Mouse (Mus musculus) spleen, postnatal 14 days (tissue): ENCODE data around the gene Marcksl1.
"Not testable (repeated sequence)": the region's sequence is repeated elsewhere in the genome, so short reads cannot be mapped to it uniquely, and the experiment has no call there.

Source experiments
- DNase-seq, 2 experiments: peaks; one replicate each; pipeline ENCODE4 v3.0.0; 2021 to 2022; ENCODE audit warnings: low spot score in 2 of 2

Gene Marcksl1

GRCm38 (mm10) chr4:129510723-129511412 is 2.5 kb upstream of the Marcksl1 start:
- DNase-seq, result no peak

GRCm38 (mm10) chr4:129511413-129512096 is 1.8 kb upstream of the Marcksl1 start:
- no peak for DNase-seq

- DNase-seq, result no peak
Measured at GRCm38 (mm10) chr4:129513891-129514290, 510 bp downstream of the Marcksl1 start.

GRCm38 (mm10) chr4:129514300-129514898 is 1.0 kb downstream of the Marcksl1 start:
- DNase-seq, result peak; percentile 50 to 69

- no peak for DNase-seq
Measured at GRCm38 (mm10) chr4:129516925-129517324, 3.5 kb downstream of the Marcksl1 start.

- DNase-seq, result no peak
Measured at GRCm38 (mm10) chr4:129518519-129518918, 5.1 kb downstream of the Marcksl1 start.

- DNase-seq, result no peak
Measured at GRCm38 (mm10) chr4:129525338-129525737, 12.0 kb downstream of the Marcksl1 start.

GRCm38 (mm10) chr4:129525889-129526288 is 12.5 kb downstream of the Marcksl1 start:
- DNase-seq, result no peak

GRCm38 (mm10) chr4:129528901-129529300 is 15.5 kb downstream of the Marcksl1 start:
- not testable (repeated sequence) for DNase-seq

- DNase-seq, result peak in 1 of 2 experiments; percentile 54
Measured at GRCm38 (mm10) chr4:129540012-129540411, 26.6 kb downstream of the Marcksl1 start.

GRCm38 (mm10) chr4:129541868-129542591 is 28.6 kb downstream of the Marcksl1 start:
- peak in 1 of 2 experiments; percentile 17 for DNase-seq

- DNase-seq, result peak; percentile 96
Measured at GRCm38 (mm10) chr4:129542592-129543141, 29.3 kb downstream of the Marcksl1 start, which contains the start of gene Hdac1. Gene Hdac1, minus strand, starts transcription at chr4:129542713.

GRCm38 (mm10) chr4:129544106-129544505 is 30.7 kb downstream of the Marcksl1 start:
- no peak for DNase-seq

GRCm38 (mm10) chr4:129547631-129548030 is 34.2 kb downstream of the Marcksl1 start:
- DNase-seq, result not testable (repeated sequence)

- peak; percentile 34 to 65 for DNase-seq
Measured at GRCm38 (mm10) chr4:129549306-129549705, 35.9 kb downstream of the Marcksl1 start.

GRCm38 (mm10) chr4:129550295-129550694 is 36.9 kb downstream of the Marcksl1 start:
- DNase-seq, result no peak

GRCm38 (mm10) chr4:129554512-129554911 is 41.1 kb downstream of the Marcksl1 start:
- DNase-seq, result not testable (repeated sequence)

GRCm38 (mm10) chr4:129555421-129555861 is 42.1 kb downstream of the Marcksl1 start:
- DNase-seq, result peak; percentile 40 to 59

- DNase-seq, result no peak
Measured at GRCm38 (mm10) chr4:129555862-129556531, 42.6 kb downstream of the Marcksl1 start.

GRCm38 (mm10) chr4:129556532-129557223 is 43.3 kb downstream of the Marcksl1 start:
- peak; percentile 84 to 87 for DNase-seq
